Mouse (Mus musculus): ENCODE measurements at regions not wholly inside any gene's neighbourhood (a gene's known extent, or its start where the extent isn't known, plus 50 kb on each side); places are given as distances from the start of the nearest gene placed in this dataset.

DNA sequence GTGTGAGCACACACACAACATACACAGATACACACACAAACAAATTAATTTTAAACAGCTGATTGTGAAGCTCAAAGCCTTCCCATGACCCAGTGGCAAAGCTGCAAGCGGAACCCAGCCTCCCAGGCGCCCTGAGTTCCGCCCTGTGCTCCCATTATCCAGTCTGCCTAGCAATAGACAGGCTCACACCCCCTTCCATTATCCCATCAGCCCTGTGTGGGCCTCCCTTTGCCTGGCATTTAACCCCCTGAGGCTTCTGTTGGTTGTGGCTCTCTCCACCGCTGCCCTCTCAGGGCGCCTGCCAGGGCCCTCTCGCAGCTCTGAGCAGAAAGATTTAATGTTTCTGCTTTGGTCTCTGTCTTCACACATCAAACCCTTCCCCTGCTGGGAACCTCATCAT is 166.4 kb downstream of the Cct6b start:
- ATAC-seq: no peak
- 19% methylated on average over 6 of the region's 6 CpGs for WGBS
- H3K9me3 ChIP-seq (ENCODE audit: control insufficient read depth): no peaks in the 10 kb centered on the region
- H3K27me3 ChIP-seq (replicated peaks; ENCODE audit: control insufficient read depth, insufficient read depth, low read length): peaks cover 4% of the 10 kb centered on the region; the same call in 1 of the 2 replicates
- H3K4me2 ChIP-seq (replicated peaks; ENCODE audit: low read depth): no peak overlapping the region
- H3K9ac ChIP-seq (ENCODE audit: low read depth, low read length): no peak overlapping the region
- no peak for TF ChIP-seq CTCF (IDR thresholded peaks at IDR 0.05; ENCODE audit: low read depth)
- no peak overlapping the region for H3K4me3 ChIP-seq (ENCODE audit: low read depth, low read length)
- H3K4me1 ChIP-seq (replicated peaks; ENCODE audit: control insufficient read depth, insufficient read depth, low read length): no peaks in the 10 kb centered on the region
- no peaks in the 10 kb centered on the region for H3K36me3 ChIP-seq (ENCODE audit: control insufficient read depth, insufficient read depth)
- no peak overlapping the region for H3K27ac ChIP-seq (ENCODE audit: low read depth, low read length)

DNA sequence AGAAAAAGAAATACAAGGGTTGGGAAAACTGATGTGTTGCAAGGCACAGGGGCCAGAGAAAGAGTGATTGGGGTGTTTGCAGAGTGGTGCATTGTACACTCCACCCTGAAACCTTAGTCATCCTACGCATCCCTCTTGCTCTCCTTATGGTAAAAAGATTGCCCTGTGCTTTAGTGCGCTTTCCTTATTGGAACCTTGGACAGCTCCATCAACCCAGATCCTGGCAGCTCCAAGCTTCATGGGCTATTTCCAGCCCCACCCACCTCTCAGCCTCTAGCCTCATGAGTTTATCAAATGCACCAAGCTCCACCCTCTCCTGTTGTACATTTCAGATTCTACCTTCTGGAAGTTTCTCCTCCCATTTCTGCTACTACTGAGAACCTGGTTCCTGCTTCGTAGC is 167.3 kb downstream of the Cct6b start:
- no peak for ATAC-seq
- Histone ChIP-seq H3K4me2 (replicated peaks; ENCODE audit: low read depth) (no peak overlapping the region), H3K9ac (ENCODE audit: low read depth, low read length) (no peak overlapping the region), H3K27me3 (replicated peaks; ENCODE audit: control insufficient read depth, insufficient read depth, low read length) (peaks cover 4% of the 10 kb centered on the region; the same call in 1 of the 2 replicates), H3K27ac (ENCODE audit: low read depth, low read length) (no peak overlapping the region), H3K9me3 (ENCODE audit: control insufficient read depth) (no peaks in the 10 kb centered on the region), H3K4me1 (replicated peaks; ENCODE audit: control insufficient read depth, insufficient read depth, low read length) (no peaks in the 10 kb centered on the region), H3K36me3 (ENCODE audit: control insufficient read depth, insufficient read depth) (no peaks in the 10 kb centered on the region), H3K4me3 (ENCODE audit: low read depth, low read length) (no peak overlapping the region)
- WGBS: 64% methylated on average over 3 of the region's 3 CpGs
- no peak for TF ChIP-seq CTCF (IDR thresholded peaks at IDR 0.05; ENCODE audit: low read depth)

DNA sequence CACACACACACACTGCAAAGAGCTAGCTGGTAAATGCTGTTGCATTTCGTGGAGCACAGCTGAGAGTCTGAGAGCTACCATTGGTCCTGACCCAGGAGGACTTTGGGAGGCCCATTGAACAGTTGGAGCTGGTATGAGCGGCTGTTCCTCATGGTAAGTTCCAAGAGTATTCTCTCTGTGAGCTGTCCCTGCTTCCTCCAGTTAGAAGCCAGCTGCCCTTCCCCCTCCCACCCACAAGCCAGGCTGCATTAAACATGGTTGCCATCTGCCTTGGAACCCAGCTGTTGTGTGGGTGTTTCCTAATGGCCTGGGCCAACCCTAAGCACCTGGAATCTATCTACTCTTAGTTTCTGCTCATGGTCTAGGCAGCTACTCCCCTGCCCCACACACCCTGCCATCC is 174.4 kb downstream of the Cct6b start:
- Histone ChIP-seq H3K27ac (ENCODE audit: low read depth, low read length) (no peak overlapping the region), H3K4me2 (replicated peaks; ENCODE audit: low read depth) (no peak overlapping the region), H3K9ac (ENCODE audit: low read depth, low read length) (no peak overlapping the region), H3K9me3 (ENCODE audit: control insufficient read depth) (no peaks in the 10 kb centered on the region), H3K4me1 (replicated peaks; ENCODE audit: control insufficient read depth, insufficient read depth, low read length) (no peaks in the 10 kb centered on the region), H3K36me3 (ENCODE audit: control insufficient read depth, insufficient read depth) (no peaks in the 10 kb centered on the region), H3K27me3 (replicated peaks; ENCODE audit: control insufficient read depth, insufficient read depth, low read length) (no peaks in the 10 kb centered on the region), H3K4me3 (ENCODE audit: low read depth, low read length) (no peak overlapping the region)
- WGBS: 73% methylated on average over 2 of the region's 2 CpGs
- TF ChIP-seq CTCF (IDR thresholded peaks at IDR 0.05; ENCODE audit: low read depth): no peak
- no peak for ATAC-seq

DNA sequence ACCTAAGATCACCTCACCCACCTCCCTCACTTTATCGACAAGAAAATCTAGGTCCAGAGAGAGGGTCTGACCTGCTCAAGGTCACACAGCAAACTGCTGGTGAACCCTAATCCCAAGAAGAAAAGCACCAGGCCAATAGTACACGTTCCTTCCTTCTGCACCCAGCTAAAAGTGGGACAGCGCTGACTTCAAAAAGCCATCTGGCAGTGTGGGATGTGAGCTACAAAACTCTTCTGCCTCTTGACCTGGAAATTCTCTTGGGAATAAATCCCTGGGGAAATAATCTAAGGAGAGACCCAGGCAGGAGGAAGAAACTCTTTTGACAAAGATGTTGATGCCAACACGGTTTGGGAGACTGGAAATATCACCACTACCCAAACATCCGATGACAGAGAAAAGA is 175.4 kb downstream of the Cct6b start:
- H3K4me1 ChIP-seq (replicated peaks; ENCODE audit: control insufficient read depth, insufficient read depth, low read length): no peaks in the 10 kb centered on the region
- H3K9ac ChIP-seq (ENCODE audit: low read depth, low read length): no peak overlapping the region
- no peak for ATAC-seq
- no peaks in the 10 kb centered on the region for H3K36me3 ChIP-seq (ENCODE audit: control insufficient read depth, insufficient read depth)
- TF ChIP-seq CTCF (IDR thresholded peaks at IDR 0.05; ENCODE audit: low read depth): no peak
- 81% methylated on average over 5 of the region's 5 CpGs for WGBS
- H3K4me2 ChIP-seq (replicated peaks; ENCODE audit: low read depth): no peak overlapping the region
- H3K9me3 ChIP-seq (ENCODE audit: control insufficient read depth): no peaks in the 10 kb centered on the region
- H3K27ac ChIP-seq (ENCODE audit: low read depth, low read length): no peak overlapping the region
- H3K4me3 ChIP-seq (ENCODE audit: low read depth, low read length): no peak overlapping the region
- no peaks in the 10 kb centered on the region for H3K27me3 ChIP-seq (replicated peaks; ENCODE audit: control insufficient read depth, insufficient read depth, low read length)

DNA sequence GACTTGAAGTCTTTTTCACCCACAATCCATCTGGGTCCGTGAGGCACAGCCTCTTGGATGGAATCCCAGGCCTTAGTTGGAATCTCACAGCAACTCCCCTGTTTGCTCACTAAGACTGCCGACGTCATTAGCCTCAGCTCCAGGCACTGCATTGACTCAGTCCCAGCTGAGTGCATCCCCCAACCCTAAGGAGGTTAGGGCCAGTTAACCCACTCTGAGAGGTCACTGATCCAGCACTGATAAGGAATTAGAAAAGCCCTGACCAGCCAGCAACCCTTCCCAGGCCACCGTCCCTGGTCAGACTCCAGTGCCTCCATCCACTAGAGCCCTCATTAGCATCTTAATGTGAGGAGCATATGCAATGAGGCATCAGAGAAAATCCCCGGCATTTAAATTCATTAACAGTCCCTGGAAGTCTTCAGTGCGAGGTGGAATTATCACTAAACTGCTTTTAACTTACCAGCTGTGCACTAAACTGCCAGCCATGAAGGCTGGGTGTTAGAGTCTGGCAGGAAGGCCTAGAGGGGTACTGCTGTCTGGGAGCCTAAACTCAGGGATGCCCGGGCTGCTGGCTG is 184.2 kb downstream of the Cct6b start:
- 22% methylated on average over 7 of the region's 7 CpGs for WGBS
- Histone ChIP-seq H3K4me3 (ENCODE audit: low read depth, low read length) (no peak overlapping the region), H3K9ac (ENCODE audit: low read depth, low read length) (no peak overlapping the region), H3K4me1 (replicated peaks; ENCODE audit: control insufficient read depth, insufficient read depth, low read length) (no peaks in the 10 kb centered on the region), H3K27me3 (replicated peaks; ENCODE audit: control insufficient read depth, insufficient read depth, low read length) (no peaks in the 10 kb centered on the region), H3K36me3 (ENCODE audit: control insufficient read depth, insufficient read depth) (no peaks in the 10 kb centered on the region), H3K4me2 (replicated peaks; ENCODE audit: low read depth) (no peak overlapping the region), H3K27ac (ENCODE audit: low read depth, low read length) (no peak overlapping the region), H3K9me3 (ENCODE audit: control insufficient read depth) (no peaks in the 10 kb centered on the region)
- no peak for ATAC-seq
- no peak for TF ChIP-seq CTCF (IDR thresholded peaks at IDR 0.05; ENCODE audit: low read depth)

DNA sequence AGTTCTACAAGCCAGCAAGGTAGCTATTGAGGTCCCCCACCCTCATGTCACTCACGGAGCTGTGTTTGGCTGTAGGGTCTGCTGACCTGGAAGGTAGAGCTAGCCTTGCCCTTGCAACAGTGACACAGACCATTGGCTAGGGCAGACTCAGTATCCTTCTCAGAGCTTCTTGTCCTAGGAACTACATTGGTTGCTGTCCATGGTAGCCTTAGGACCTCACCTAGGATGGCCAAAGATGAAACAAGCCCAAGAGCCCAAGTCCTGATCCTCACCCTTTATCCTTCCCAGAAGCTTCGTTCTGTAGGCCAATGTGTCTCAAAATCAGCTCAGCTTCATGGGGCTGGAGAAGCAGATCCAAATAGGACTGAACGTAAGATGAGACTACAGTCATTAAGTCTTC is 187.3 kb downstream of the Tmem132e start:
- 59% methylated on average over 3 of the region's 3 CpGs for WGBS

DNA sequence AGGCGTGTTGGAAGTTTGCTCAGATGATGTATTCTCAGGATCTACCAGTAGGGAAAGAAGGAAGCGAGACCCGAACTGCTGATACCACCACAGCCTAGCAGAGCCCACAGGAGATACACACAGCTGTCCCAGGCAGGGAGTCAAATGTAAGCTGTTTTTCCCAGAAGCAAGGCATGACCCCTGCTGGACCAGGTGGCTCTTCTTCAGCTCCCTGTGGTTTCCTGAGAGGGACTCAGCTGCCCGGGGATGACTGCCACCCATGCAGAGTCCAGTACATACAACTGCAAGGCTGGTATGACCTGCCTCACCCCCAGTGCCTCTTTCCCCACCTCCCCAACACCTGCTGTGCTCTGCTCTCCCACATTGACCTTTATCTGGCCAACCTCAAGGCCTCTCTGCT is 184.4 kb downstream of the Tmem132e start:
- H3K4me1 ChIP-seq (replicated peaks; ENCODE audit: control insufficient read depth, insufficient read depth, low read length): no peaks in the 10 kb centered on the region
- no peak overlapping the region for H3K4me2 ChIP-seq (replicated peaks; ENCODE audit: low read depth)
- no peak overlapping the region for H3K27ac ChIP-seq (ENCODE audit: low read depth, low read length)
- H3K4me3 ChIP-seq (ENCODE audit: low read depth, low read length): no peak overlapping the region
- H3K27me3 ChIP-seq (replicated peaks; ENCODE audit: control insufficient read depth, insufficient read depth, low read length): no peaks in the 10 kb centered on the region
- no peaks in the 10 kb centered on the region for H3K9me3 ChIP-seq (ENCODE audit: control insufficient read depth)
- ATAC-seq: no peak
- H3K9ac ChIP-seq (ENCODE audit: low read depth, low read length): no peak overlapping the region
- TF ChIP-seq CTCF (IDR thresholded peaks at IDR 0.05; ENCODE audit: low read depth): no peak
- 61% methylated on average over 4 of the region's 4 CpGs for WGBS
- no peaks in the 10 kb centered on the region for H3K36me3 ChIP-seq (ENCODE audit: control insufficient read depth, insufficient read depth)

More for the DNA sequence above, 187.3 kb downstream of the Tmem132e start:
- H3K27ac ChIP-seq (ENCODE audit: low read depth, low read length): no peak overlapping the region
- no peaks in the 10 kb centered on the region for H3K4me1 ChIP-seq (replicated peaks; ENCODE audit: control insufficient read depth, insufficient read depth, low read length)
- H3K4me2 ChIP-seq (replicated peaks; ENCODE audit: low read depth): no peak overlapping the region
- no peaks in the 10 kb centered on the region for H3K9me3 ChIP-seq (ENCODE audit: control insufficient read depth)
- no peaks in the 10 kb centered on the region for H3K36me3 ChIP-seq (ENCODE audit: control insufficient read depth, insufficient read depth)
- TF ChIP-seq CTCF (IDR thresholded peaks at IDR 0.05; ENCODE audit: low read depth): no peak
- no peak for ATAC-seq
- no peaks in the 10 kb centered on the region for H3K27me3 ChIP-seq (replicated peaks; ENCODE audit: control insufficient read depth, insufficient read depth, low read length)
- no peak overlapping the region for H3K9ac ChIP-seq (ENCODE audit: low read depth, low read length)
- H3K4me3 ChIP-seq (ENCODE audit: low read depth, low read length): no peak overlapping the region

Measured in intestine, postnatal 0 days (tissue).